Mouse (Mus musculus) WW6 (cell line): Measurements from ENCODE around the gene Atxn7l2.
A peak's percentile ranks its signal among the peaks of the same experiment; 100 is the strongest.

ENCODE experiments used
- DNase-seq: peaks from one replicate; pipeline ENCODE4 v3.0.0-alpha.2; 2013; ENCODE audit warnings: low read depth, low spot score

Gene Atxn7l2

DNA sequence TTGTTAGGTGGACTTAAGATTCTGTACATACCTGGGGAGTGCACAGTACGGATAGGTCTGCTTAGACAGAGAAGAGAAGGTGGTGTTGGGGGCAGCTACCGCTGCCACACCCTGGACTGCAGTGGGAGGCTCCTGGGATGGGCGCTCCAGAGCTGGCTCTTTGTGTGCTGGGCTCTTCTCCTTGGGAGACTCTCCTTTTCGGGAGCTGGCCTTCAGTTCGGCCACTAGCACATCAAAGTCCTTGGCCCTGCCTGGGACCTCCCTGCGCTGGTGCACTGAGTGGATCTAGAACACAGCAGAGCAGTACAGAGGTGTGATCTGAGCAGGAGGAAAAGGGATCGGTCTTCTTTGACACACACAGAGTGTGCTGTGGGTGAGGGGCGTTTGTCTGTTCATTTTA, 5.1 kb downstream of the Atxn7l2 start:
- no peak for DNase-seq

DNA sequence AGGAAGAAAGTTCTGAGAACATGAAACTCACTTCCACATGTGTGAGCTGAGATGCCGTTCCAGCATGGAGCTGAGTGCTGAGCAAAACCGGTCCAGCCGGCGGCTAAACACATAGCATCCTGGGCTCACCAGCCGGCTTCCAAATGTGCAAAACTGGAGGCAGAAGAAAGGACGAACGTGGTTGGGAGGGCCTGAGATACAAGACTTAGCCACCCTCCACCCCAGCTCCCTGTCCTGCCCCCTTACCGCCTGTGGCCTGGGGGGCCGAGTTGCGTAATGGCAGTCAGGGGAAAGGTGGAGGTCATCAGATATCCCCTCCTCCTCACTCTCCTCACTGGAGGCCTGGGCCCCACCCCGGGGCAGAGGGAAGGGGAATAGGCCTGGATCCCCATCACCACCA, 6.3 kb downstream of the Atxn7l2 start:
- no peak for DNase-seq

DNA sequence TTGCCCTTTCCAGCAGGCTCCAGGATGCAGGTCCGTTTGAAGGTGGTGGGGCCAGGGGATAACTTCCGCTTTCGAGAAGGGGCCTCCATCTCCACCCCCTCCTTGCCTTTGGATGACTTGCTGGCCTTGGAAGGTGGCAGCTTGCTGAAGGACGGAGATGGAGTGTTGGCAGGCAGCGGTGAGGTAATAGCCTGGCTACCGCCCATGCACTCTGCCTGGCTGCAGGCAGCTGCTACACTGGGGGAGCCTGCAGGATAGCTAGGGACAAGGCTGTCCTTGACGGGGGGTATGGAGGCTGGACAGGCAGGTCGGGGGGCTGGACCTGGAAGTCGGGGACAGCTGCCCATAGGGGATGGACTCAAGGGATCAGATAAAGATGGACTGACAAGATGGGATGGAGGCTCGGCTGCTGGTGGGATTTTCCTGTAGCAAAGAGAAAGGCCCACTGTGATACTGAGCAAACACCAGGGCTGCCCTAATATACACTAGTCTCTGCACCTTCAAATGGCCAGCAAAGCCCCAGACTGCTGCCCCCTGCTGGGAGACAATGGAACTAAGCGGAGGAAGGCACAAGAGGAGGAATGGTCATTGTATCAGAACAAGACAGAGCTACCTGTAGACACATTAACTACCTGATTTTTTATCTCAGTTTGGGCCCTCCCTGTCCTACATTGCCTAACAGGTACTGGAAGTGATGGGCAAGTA, 7.0 kb downstream of the Atxn7l2 start:
- no peak for DNase-seq

DNA sequence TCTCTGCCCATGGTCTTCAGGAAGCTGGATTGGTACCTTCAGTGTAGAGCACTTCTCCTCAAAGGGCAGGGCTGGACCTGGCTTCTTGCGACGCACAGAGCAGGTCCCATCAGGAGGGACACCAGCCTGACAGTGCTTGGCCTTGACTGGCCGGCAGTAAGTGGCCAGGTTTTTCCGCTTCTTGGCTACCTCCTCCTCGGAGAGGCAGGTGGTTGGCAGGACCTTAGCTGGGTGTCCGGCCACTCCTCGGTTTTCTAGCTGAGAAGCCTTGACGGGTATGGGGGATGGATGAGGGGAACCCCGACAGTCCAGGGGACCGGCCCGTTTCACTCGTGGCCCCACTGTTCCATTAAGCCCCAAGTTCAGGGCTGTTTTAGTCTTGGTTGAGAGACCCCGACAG, 7.5 kb downstream of the Atxn7l2 start:
- no peak for DNase-seq

DNA sequence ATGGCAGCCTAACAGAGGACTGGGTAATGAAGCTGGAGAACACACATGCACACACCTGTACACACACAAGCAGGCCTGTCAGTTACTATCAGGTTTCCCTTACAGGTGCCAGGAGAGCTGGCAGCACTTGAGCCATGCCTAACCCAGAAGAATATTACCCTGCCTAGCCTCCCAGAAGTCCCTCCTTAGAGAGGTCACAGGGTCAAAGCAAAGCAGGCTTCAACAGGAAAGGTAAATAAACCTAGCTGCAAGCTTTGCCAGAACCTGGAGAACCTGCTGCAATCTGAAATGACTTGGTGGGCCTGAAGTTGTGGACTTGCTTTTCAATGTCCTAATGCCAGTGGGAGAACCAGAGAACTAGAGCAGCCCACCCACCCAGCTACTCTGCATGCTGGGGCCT, 8.2 kb downstream of the Atxn7l2 start:
- DNase-seq: no peak

DNA sequence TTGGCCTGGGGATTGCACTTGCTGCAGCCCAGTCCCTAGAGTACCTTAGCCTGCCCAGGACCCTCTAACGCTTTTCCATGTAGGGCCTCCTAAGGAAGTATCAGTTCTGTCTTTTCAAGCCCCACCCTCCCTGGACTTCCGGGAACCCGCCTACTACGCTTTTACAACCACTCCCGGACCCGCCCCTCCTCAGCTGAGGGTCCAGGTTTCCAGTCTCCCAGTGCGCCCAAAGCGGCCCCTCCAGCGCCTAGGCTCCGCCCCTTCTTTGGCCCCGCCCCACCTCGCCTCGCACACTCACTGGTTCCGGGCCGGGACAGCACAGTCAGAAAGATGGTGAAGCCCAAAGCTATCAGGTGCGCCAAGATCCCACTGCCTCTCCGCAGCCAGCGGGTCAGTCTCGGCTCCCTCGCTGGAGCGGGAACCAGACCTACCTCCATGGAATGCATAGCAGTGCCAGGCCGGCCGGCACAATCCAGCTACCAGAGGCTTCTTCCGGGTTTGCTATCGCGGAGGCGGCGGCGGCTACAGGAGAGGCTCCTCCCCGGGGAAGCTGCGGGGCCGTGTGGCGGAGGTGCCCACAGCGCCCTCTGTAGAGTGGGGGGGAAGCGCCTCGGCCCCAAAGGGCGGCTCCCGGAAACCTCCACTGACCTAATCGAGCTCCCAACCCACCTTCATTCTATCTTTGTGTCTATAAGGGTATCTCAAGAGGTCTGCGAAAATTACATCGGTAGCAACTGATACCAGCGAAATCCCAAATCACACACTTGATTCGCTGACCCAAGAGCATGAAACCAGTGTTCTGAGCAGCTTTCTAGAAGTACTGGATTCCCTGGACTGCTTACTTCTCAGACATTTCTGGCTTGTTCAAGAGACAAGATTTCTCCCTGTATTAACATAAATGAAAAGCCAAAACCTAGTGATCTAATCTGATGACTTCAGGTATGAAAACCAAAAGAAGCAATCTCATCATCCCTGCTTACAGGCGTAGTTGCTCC, 10.1 kb downstream of the Atxn7l2 start, which contains the start of gene Cyb561d1:
Gene Cyb561d1 (minus strand): TSS at position 884 of the 995 bp plus-strand sequence.
- peak; percentile 94 for DNase-seq

DNA sequence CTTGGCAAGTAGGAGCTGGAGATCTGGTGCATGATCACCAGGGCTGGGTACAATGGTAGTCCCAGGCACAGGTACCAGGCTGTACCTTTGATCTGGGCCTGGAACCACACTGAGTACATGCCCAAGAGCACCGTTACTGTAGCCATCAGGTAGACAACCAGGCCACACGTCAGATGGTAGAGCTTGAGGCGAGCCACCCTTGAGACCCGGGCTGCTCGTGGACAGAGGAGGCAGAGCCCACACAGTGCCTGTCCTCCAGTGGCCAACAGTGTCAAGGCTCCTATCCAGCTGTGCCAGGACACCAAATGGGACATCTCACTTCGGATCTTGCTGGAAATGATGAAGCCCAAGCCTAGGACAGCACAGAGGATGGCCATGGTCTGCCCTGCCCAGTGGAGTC, 11.5 kb downstream of the Atxn7l2 start:
- DNase-seq: no peak

DNA sequence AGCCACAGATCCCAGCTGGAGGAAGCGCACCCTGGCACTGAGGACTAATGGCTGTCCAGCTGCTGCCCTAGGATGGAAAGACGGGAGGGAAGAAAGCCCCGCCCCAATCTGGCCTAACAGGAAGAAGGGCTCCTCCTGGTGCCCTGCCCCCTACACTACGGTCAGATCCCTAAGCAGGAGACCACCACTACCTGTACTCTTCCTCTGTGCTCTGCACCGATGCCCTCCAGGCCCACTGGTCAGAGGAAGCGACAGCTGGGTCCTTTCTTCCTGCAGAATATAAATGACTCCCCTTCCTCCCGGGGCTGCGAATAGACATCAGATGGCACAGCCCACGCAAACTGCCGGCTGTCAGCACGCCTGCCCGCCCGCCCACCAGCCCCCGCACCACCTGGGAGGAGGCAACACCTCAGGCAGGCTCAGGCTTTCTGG, 13.7 kb downstream of the Atxn7l2 start:
- no peak for DNase-seq

DNA sequence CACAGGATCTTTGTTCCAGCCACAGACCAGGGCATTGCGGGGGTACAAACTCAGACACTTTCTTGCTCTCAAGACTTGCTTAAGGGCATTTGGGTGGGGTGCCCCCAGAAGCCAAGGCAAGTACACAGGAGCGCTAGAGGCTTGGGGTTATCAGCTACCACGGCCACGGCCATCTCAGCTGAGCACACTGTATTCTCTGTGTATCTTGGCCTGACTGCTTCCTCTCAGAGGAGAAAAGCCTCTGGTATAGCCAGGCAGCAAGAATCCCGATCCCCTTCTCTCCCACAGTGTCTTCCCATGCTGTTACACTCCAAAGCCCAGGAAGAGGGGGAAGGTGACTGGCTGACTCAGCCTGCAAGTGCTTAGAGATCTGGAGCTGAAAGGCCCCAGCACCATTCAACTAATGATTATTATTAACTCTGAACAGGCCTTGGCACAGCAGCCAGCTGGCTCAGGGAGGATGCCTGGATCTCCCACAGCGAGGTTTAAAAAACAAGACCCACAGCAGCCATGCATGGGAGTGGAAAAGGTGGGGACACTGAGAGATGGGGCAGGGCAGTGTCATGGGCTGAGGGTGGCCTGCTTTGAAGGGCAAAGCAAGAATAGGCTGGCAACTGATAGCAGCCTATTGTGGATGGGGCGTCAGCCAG, 14.7 kb downstream of the Atxn7l2 start:
- DNase-seq: no peak

DNA sequence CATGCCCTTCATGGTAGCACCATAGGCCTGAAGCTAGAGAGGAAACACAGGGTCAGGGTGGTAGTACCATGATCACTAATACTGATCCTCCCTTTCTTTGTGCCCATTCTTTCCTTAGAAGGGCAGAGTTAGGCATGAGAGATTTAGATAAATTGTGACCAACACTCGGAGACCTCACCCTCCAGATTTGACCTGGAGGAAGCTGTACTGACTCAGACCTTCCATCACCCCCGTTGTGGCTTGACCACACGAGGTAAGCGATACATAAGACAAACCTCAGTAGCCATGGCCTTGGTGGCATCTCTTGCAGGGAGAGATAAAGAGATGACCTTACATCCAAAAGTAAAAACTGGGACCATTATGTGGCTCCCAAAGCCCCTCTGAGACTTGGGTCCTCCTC, 15.4 kb downstream of the Atxn7l2 start:
- no peak for DNase-seq

DNA sequence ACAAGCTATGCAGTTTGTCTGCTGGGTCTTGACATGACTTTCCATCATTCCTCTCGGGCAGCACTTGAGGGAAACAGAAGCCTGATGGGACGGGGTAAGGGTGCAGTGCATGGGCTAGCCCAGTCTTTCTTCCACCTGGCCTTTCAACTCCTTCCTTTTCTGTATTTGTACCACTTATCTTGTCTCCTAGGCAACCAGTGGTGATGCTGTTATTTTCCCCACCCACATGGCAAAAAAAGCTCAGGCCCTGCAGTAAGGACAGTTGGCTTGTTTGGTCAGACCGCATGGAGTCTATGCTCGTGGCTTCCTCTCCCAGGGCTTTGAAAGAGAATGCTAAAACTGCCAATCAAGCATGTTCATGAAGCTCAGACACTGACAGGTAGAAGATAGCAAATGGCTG, 17.0 kb downstream of the Atxn7l2 start:
- DNase-seq: no peak

DNA sequence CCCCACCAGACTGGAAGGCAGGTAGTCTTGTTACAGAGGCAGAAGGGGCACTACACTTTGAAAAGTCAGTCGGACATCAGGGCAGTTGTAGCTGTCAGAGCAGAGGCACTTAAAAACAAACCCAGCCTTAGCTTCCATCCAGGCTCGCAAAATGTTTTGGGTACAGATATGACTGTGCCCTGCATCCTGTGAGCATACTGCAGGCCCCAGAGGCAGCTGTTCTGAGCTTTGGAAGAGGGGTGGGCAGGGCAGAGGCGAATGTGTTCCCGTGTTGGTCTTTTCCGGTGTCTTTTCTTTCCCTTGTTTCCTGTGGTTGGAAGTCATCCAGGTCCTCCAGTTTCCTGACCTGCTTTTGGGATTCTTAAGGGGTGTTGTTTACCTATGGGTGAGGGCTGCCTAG, 20.8 kb downstream of the Atxn7l2 start:
- DNase-seq: no peak

DNA sequence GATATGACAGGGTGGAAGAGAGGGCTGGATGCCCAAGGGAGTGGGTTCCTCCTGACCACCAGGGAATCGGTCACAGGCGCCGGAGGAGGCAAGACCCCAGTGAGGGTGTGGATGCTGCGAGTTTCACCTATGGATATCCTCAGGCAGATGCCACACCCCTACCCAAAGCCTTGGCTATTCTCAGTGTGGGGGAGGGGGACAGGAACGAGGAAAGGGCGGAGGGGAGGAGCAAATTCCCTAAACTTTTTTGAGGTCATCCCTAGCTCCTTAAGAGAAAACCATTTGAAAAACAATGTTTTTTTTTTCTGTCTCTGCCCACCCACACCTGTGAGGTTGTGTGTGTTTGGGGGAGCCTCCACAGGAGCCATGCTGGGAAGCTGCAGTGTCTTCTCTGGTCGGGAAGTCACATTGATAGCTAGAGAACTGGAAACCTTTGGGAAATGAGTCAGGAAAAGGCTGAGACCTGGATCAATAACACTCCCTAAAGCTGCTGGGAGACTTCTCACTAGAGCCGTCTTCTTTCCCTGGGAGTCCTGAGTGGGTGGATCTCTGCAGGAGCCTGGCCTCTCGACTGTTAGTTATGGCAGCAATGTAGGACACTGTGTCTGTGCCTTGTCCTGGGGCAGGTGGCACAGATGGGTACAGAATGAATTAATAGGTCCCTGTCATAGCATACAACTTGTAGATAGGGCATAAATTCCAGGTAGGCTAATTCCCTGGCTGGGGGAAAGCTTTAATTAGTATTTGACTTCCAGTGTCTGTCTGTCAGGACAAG, 21.8 kb downstream of the Atxn7l2 start:
- no peak for DNase-seq

DNA sequence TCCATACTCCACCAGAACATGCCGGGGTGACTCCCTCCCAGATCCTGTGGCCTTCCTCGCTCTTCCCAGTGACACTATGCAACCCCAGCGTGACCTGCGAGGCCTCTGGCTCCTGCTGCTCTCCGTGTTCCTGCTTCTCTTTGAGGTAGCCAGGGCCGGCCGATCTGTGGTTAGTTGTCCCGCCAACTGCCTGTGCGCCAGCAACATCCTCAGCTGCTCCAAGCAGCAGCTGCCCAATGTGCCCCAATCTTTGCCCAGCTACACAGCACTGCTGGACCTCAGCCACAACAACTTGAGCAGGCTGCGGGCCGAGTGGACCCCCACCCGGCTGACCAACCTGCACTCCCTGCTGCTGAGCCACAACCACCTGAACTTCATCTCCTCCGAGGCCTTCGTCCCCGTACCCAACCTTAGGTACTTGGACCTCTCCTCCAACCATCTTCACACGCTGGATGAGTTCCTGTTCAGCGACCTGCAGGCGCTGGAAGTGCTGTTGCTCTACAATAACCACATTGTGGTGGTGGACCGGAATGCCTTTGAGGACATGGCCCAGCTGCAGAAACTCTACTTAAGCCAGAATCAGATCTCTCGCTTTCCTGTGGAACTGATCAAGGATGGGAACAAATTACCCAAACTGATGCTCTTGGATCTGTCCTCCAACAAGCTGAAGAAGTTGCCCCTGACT, 23.5 kb downstream of the Atxn7l2 start:
- no peak for DNase-seq

DNA sequence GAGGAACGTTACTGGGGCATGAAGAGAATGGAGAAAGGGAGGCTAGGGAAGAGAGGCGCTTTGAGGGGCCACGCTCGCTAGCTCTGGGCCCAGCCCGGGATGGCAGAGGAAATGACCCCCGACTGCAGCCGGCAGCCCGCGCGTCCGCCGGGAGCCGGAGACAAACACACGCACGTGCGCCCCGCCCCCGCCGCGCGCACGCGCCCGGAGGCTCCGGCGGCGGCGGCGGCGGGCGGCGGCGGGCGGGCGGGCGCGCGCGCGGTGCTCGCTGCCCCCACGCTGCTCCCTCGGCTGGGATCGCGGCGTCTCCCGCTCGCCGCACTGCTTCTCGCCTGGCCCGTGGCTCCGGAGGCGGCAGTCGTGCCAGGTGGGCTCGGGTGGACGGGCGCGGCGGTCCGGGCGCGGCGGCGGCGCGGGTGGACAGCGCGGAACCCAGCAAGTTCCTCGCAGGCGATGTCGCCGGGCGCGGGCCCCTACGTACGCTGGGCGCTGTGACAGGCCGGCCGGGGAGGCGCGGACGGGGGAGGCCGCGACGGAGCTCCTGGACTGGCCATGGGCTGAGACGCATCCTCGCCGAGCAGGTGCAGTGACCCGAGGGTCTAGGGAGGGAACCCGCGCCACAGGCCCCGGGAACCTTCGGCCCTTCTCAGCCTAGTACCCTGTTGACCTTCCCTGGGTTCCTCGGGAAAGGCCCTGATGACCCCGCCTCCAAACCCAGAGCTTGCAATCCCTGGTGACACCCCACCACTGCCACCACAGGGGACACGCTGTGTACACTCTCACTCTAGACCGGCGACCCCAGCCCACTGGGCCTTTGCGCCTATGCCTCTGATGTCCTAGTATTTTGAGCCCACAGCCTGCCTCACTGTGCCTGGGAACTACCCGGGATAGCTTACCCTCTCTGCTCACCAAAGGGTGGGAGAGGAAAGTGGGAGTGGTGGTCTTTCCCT, 24.4 kb downstream of the Atxn7l2 start, which contains the start of gene Amigo1:
Gene Amigo1 (plus strand): TSS at position 238 of the 950 bp plus-strand sequence.
- no peak for DNase-seq

DNA sequence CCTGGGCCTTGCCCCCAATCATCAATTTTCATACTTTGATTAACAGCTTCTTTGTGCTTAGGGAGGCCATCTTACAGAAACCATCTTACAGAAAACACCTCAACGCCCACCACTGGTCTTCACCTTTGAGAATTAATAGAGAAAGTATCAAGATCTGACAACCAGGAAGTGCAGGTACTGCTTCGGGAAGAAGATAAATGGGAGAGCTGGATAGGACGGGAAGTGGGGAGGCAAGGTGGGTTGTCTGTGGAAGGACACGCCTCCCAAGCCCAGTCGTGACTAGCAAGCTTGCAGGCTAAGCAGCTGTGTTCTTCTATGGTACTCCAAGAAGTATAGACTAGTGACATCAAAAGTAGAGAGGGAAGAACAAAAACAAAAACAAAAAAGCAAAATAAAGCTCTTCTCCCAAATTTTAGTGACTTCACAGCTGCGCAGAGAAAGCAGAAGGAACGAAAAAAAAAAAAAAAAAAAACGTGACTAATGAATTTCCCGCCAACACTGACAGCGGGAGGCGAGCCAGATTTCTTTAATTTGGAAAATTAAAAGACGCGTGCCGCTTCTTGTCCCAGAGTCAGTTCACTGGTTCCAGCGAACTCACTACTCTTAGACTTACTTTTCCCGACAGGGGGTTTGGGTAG, 25.2 kb downstream of the Atxn7l2 start:
- DNase-seq: no peak

DNA sequence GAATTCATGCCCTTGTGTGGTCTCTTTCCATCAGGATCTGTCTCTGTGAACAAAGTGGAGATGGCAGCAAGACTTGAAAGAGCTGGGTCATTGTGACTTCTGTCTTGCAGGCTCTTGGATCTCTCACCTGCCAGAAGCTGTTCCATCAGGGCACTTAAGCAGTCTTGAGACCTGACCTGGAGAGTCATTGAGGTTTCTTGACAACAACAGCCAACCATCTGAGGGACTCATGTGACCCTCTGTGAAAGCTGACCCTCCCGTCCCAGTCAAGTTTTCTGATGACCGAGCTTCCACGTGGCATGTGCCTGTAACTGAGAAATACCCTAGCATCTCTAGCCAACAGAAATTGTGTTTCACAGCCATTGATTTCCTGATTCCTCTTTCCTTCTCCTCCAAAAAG, 26.0 kb downstream of the Atxn7l2 start:
- no peak for DNase-seq

DNA sequence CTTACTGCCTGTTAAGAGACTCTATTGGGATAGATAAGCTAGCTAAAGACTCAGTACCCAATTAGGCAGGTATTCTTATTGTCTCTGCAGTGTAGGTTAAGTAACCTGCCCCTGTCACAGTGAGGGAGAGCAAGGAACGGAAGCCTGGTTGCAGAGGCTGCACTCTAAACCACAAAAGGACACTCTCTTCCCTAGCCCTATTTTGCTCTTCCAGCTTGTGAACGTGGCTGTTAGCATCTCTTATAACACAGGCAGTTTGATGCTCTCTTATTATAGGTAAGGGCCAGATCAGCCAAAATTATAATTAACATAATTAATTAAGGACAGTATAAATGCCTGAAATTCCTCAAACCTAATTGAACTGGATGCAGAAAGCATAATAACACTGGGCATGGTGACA, 30.2 kb downstream of the Atxn7l2 start:
- no peak for DNase-seq
